Comparison of ENCODE assay signal across 17 mouse cellular contexts in genomic region chr9:89831855-89832254, GRCm38 (mm10).
DNase-seq lines count a peak whose midpoint lies in the region; ATAC-seq and TF ChIP-seq lines count a peak whose summit lies in the region.
"Had no signal": no experiment of that assay in that cellular context is flagged by ENCODE, and none has a peak within 500 bp of the region (broad histone marks: within the 10 kb centered on the region; RNA-seq: fewer than 3 reads in every experiment).

No protein-coding gene starts in this region.

- peak; percentile 90 for ATAC-seq in common myeloid progenitor, adult 5-6 weeks (replicated peaks; ENCODE audit: low read depth, poor library complexity, severe bottlenecking)
- ATAC-seq in neutrophil, adult 5-6 weeks (ENCODE audit: extremely low read depth, insufficient number of reproducible peaks, low FRiP score, poor library complexity, severe bottlenecking) = peak; percentile 76

- H3K27ac ChIP-seq in left cerebral cortex, adult 2 months = no peak overlapping the region
- H3K27ac ChIP-seq: hindbrain, embryonic 12.5 days; layer of hippocampus, adult 2 months; lung, embryonic 15.5 days; midbrain, embryonic 12.5 days; neural tube, embryonic 12.5 days; stomach, postnatal 0 days had no signal

- DNase-seq in urinary bladder, adult 18-20 months (ENCODE audit: low spot score in 2 of 2) = peak; percentile 26 to 52
- DNase-seq in urinary bladder, postnatal 25 days (ENCODE audit: low spot score) = no peak
- peak; percentile 48 for DNase-seq in MN1 (ENCODE audit: low spot score)
- DNase-seq in left cerebral cortex, adult 2 months (ENCODE audit: extremely low spot score in 1 of 2, low spot score in 2 of 2) = no peak
- no peak for DNase-seq in kidney, postnatal 4 days
- no peak for DNase-seq in heart, postnatal 36 days
- DNase-seq: cerebellum, adult 8-10 months; kidney, adult 8-10 months; thymus, postnatal 36 days had no signal

- TF ChIP-seq CTCF in left cerebral cortex, adult 2 months (IDR thresholded peaks at IDR 0.05) = no peak

- H3K4me3 ChIP-seq in left cerebral cortex, adult 2 months = no peak overlapping the region
- H3K4me3 ChIP-seq: hindbrain, embryonic 12.5 days; layer of hippocampus, adult 2 months; lung, embryonic 15.5 days; midbrain, embryonic 12.5 days; neural tube, embryonic 12.5 days had no signal

- intact Hi-C loops in left cerebral cortex, adult 2 months (cut with DNase I) = no loop called here
- intact Hi-C loops in heart, postnatal 36 days (cut with DNase I) = no loop called here

Comparison
In these comparisons a context has a peak if more than half of its experiments do, and no peak if none do; other contexts are left out.
1. DNase-seq: peak in urinary bladder, adult 18-20 months (2 of 2) and MN1 (single experiment); none in urinary bladder, postnatal 25 days (single experiment), left cerebral cortex, adult 2 months (0 of 2), kidney, postnatal 4 days (0 of 2) and heart, postnatal 36 days (0 of 2).